Mouse (Mus musculus): Measurements from ENCODE around the gene Pdap1. TPM values are rescaled to one million over a fixed set of nuclear protein-coding genes. Genes with fewer than 3 reads are reported as not detected.

Gene Pdap1
- polyA plus RNA-seq, 1 experiment from 2014 or later = 90.9 TPM

DNA sequence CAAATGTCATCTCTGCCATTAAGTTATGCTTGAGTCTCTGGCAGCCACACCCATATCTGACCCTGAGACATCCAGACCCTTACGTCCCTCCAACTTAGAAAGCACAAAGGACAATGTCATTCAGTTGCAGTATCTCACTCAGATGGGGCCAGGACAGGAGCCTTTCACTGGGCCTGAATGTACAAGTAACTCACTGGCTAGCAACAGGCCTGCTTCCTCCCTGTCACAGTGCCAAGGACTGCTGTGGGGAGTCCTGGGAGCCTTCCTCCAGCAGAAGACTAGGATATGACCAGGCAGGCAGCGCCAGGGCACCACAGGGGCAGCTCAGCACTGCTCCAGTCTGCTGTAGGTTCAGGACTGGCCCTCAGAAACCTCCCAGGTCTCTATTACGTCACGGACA, 10.9 kb downstream of the Pdap1 start:
- Histone ChIP-seq H3K9ac (ENCODE audit: low read depth, low read length) (no peak overlapping the region), H3K9me3 (ENCODE audit: control insufficient read depth, low read length) (no peaks in the 10 kb centered on the region), H3K36me3 (ENCODE audit: control insufficient read depth, insufficient read depth, low read length) (peaks cover 55% of the 10 kb centered on the region), H3K27me3 (replicated peaks; ENCODE audit: control insufficient read depth, insufficient read depth, low read length) (no peaks in the 10 kb centered on the region), H3K27ac (ENCODE audit: low read depth, low read length) (no peak overlapping the region), H3K4me2 (ENCODE audit: low read length) (no peak overlapping the region), H3K4me1 (ENCODE audit: control insufficient read depth, insufficient read depth, low read depth, low read length) (no peaks in the 10 kb centered on the region), H3K4me3 (ENCODE audit: low read length) (no peak overlapping the region)
- 86% methylated on average over 4 of the region's 4 CpGs for WGBS
- ATAC-seq = no peak

DNA sequence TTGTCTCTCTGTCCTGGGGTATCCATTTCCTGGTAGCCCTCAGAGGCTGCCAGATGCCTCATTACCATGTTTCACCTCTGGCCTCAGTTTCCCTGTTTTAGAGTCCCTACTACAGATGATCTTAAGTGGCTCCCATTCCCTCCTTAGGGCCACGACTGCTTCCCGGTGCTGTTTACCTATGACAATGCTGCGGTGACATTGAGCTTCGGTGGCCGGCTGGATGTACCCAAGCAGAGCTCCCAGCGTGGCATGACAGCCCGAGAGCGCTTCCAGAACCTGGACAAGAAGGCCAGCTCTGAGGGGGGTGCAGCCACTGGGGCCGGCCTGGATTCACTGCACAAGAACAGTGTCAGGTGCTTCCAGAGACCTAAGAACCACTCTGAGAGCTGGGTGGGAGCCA, 13.5 kb downstream of the Pdap1 start:
- no peak for ATAC-seq
- H3K9ac ChIP-seq (ENCODE audit: low read depth, low read length) = no peak overlapping the region
- H3K36me3 ChIP-seq (ENCODE audit: control insufficient read depth, insufficient read depth, low read length) = peaks cover 32% of the 10 kb centered on the region
- H3K27me3 ChIP-seq (replicated peaks; ENCODE audit: control insufficient read depth, insufficient read depth, low read length) = no peaks in the 10 kb centered on the region
- no peak overlapping the region for H3K4me3 ChIP-seq (ENCODE audit: low read length)
- no peaks in the 10 kb centered on the region for H3K9me3 ChIP-seq (ENCODE audit: control insufficient read depth, low read length)
- 95% methylated on average over 9 of the region's 9 CpGs for WGBS
- no peak overlapping the region for H3K27ac ChIP-seq (ENCODE audit: low read depth, low read length)
- H3K4me2 ChIP-seq (ENCODE audit: low read length) = no peak overlapping the region
- H3K4me1 ChIP-seq (ENCODE audit: control insufficient read depth, insufficient read depth, low read depth, low read length) = no peaks in the 10 kb centered on the region

DNA sequence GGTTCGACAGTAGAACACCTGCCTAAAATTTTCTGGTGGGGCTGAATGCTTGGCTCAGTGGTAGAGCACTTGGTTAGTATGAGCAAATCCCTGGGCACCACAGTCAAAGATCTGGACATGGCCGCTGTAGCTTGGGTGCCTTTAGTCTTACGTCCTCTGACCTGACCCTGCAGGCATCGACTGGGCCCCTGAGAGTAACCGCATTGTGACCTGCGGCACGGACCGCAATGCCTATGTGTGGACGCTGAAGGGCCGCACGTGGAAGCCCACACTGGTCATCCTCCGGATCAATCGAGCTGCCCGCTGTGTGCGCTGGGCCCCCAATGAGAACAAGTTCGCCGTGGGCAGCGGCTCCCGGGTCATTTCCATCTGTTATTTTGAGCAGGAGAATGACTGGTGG, 16.6 kb downstream of the Pdap1 start:
- no peak for ATAC-seq
- peaks cover 12% of the 10 kb centered on the region for H3K36me3 ChIP-seq (ENCODE audit: control insufficient read depth, insufficient read depth, low read length)

DNA sequence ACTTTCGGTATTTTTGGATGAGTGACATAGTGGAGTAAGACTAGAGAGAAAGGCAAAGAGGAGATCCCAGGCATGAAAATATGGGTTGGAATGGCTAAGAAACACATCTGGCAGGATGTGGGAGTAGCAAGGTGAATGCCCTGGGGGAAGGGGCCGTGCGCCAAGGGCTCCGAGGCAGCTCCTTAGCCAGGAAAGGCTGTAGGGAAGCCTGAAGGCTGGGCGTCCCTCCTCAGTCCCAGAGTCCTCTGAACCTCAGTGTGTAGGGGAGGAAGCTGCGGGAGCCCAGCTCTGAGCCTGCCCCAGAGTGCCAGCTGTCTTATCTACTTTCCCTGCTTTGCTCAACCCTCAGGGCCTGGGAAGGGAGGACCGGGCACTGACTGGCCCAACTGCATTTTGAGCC, 19.1 kb downstream of the Pdap1 start:
- H3K4me3 ChIP-seq (ENCODE audit: low read length) = no peak overlapping the region
- no peak overlapping the region for H3K27ac ChIP-seq (ENCODE audit: low read depth, low read length)
- H3K9ac ChIP-seq (ENCODE audit: low read depth, low read length) = no peak overlapping the region
- H3K9me3 ChIP-seq (ENCODE audit: control insufficient read depth, low read length) = no peaks in the 10 kb centered on the region
- no peak for ATAC-seq
- no peak overlapping the region for H3K4me2 ChIP-seq (ENCODE audit: low read length)
- WGBS = 80% methylated on average over 7 of the region's 7 CpGs
- H3K4me1 ChIP-seq (ENCODE audit: control insufficient read depth, insufficient read depth, low read depth, low read length) = no peaks in the 10 kb centered on the region
- H3K36me3 ChIP-seq (ENCODE audit: control insufficient read depth, insufficient read depth, low read length) = no peaks in the 10 kb centered on the region; the same call in none of the 2 replicates
- no peaks in the 10 kb centered on the region for H3K27me3 ChIP-seq (replicated peaks; ENCODE audit: control insufficient read depth, insufficient read depth, low read length)

More for the DNA sequence above, 16.6 kb downstream of the Pdap1 start:
- no peak overlapping the region for H3K27ac ChIP-seq (ENCODE audit: low read depth, low read length)
- 92% methylated on average over 19 of the region's 19 CpGs for WGBS
- H3K27me3 ChIP-seq (replicated peaks; ENCODE audit: control insufficient read depth, insufficient read depth, low read length) = no peaks in the 10 kb centered on the region
- H3K4me3 ChIP-seq (ENCODE audit: low read length) = no peak overlapping the region
- no peak overlapping the region for H3K4me2 ChIP-seq (ENCODE audit: low read length)
- H3K9ac ChIP-seq (ENCODE audit: low read depth, low read length) = no peak overlapping the region
- H3K9me3 ChIP-seq (ENCODE audit: control insufficient read depth, low read length) = no peaks in the 10 kb centered on the region
- no peaks in the 10 kb centered on the region for H3K4me1 ChIP-seq (ENCODE audit: control insufficient read depth, insufficient read depth, low read depth, low read length)

DNA sequence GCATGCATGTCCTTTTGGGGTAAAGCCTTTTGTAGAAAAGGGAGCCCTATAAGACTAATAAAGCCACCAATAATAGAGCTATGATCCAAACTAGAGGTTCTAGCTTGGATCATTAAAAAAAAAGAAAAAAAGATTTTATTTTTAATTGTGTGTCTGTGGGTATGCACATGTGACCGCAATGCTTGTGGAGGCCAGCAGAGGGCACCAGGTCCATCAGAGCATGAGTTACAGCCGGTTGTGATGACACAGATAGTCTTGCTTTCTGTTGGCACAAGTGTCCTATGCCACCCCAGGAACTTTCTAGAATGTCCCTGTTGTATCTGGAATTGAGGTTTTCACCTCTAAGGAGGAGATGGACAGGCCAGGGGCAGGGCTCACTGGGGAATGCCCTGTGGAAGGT, 20.7 kb downstream of the Pdap1 start:
- ATAC-seq = no peak
- no peaks in the 10 kb centered on the region; the same call in none of the 2 replicates for H3K36me3 ChIP-seq (ENCODE audit: control insufficient read depth, insufficient read depth, low read length)
- H3K27me3 ChIP-seq (replicated peaks; ENCODE audit: control insufficient read depth, insufficient read depth, low read length) = peaks cover 5% of the 10 kb centered on the region; the same call in 1 of the 2 replicates
- no peak overlapping the region for H3K9ac ChIP-seq (ENCODE audit: low read depth, low read length)
- no peak overlapping the region for H3K4me2 ChIP-seq (ENCODE audit: low read length)
- peaks cover 4% of the 10 kb centered on the region for H3K4me1 ChIP-seq (ENCODE audit: control insufficient read depth, insufficient read depth, low read depth, low read length)
- H3K9me3 ChIP-seq (ENCODE audit: control insufficient read depth, low read length) = no peaks in the 10 kb centered on the region
- no peak overlapping the region for H3K27ac ChIP-seq (ENCODE audit: low read depth, low read length)
- WGBS = 83% methylated on average over 2 of the region's 2 CpGs
- no peak overlapping the region for H3K4me3 ChIP-seq (ENCODE audit: low read length)

DNA sequence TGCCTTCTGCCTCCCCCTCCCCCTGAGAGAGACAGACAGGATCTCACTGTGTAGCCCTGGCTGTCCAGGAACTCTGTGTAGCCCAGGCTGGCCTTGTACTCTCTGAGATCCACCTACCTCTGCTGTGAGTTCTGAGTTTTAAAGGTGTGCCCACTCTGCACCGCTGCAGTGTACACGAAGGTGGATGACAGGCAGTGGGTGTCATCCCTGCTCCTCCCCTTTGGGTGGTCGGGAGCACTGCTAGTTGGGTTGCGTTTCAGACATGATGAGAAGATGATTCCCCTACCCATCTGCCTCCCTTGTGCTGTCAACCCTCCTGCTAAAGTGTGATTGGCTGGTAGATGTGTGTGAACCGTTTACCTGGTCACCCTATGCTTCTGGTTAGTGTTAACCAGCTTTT, 21.6 kb downstream of the Pdap1 start:
- Histone ChIP-seq H3K27ac (ENCODE audit: low read depth, low read length) (no peak overlapping the region), H3K4me1 (ENCODE audit: control insufficient read depth, insufficient read depth, low read depth, low read length) (peaks cover 9% of the 10 kb centered on the region), H3K4me3 (ENCODE audit: low read length) (no peak overlapping the region), H3K9ac (ENCODE audit: low read depth, low read length) (no peak overlapping the region), H3K36me3 (ENCODE audit: control insufficient read depth, insufficient read depth, low read length) (no peaks in the 10 kb centered on the region), H3K9me3 (ENCODE audit: control insufficient read depth, low read length) (no peaks in the 10 kb centered on the region), H3K4me2 (ENCODE audit: low read length) (no peak overlapping the region), H3K27me3 (replicated peaks; ENCODE audit: control insufficient read depth, insufficient read depth, low read length) (peaks cover 5% of the 10 kb centered on the region; the same call in 1 of the 2 replicates)
- 86% methylated on average over 5 of the region's 5 CpGs for WGBS
- ATAC-seq = no peak

DNA sequence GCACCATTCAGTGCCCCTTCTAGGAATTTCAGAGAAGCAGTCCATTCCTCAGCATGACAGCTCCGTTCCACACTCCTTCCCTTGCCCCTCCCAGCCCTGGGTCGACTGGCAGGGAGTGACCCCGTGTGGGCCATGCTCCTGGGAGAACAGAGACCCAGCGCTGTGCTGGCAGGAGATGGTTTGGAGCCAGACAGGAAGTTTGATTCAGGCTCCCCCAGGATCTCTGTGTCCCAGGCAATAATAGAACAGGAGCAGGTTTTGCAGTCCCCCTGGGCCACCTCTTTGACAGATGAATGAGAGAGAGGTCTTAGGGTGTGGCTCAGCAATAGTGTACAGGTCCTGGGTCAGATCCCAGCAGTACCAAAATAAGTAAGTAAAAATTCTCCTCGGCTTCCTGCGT, 22.0 kb downstream of the Pdap1 start:
- ATAC-seq = no peak
- Histone ChIP-seq H3K4me1 (ENCODE audit: control insufficient read depth, insufficient read depth, low read depth, low read length) (peaks cover 9% of the 10 kb centered on the region), H3K27ac (ENCODE audit: low read depth, low read length) (no peak overlapping the region), H3K4me3 (ENCODE audit: low read length) (no peak overlapping the region), H3K27me3 (replicated peaks; ENCODE audit: control insufficient read depth, insufficient read depth, low read length) (peaks cover 5% of the 10 kb centered on the region; the same call in 1 of the 2 replicates), H3K9me3 (ENCODE audit: control insufficient read depth, low read length) (no peaks in the 10 kb centered on the region), H3K36me3 (ENCODE audit: control insufficient read depth, insufficient read depth, low read length) (no peaks in the 10 kb centered on the region), H3K9ac (ENCODE audit: low read depth, low read length) (no peak overlapping the region), H3K4me2 (ENCODE audit: low read length) (no peak overlapping the region)
- 58% methylated on average over 6 of the region's 6 CpGs for WGBS

DNA sequence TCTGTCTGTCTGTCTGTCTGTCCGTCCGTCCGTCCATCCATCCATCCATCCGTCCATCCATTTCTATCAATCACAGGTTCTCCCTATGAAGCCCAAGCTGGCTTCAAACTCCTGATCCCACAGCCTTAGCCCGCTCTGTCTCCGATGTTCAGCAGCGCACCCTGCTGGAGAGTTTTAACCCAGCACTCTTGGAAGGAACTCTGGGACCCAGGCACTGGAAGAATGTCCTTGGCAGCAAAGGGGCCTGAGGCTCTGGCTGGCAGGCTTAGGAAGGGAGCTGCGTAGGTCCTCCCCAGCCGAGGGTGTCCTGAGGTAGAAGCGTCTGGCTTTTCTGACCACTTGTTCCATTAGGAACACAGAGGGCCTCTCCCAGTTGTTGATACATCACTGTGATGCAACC, 23.1 kb downstream of the Pdap1 start:
- WGBS = 45% methylated on average over 10 of the region's 10 CpGs
- no peaks in the 10 kb centered on the region for H3K9me3 ChIP-seq (ENCODE audit: control insufficient read depth, low read length)
- peaks cover 9% of the 10 kb centered on the region for H3K4me1 ChIP-seq (ENCODE audit: control insufficient read depth, insufficient read depth, low read depth, low read length)
- no peak for ATAC-seq
- H3K27me3 ChIP-seq (replicated peaks; ENCODE audit: control insufficient read depth, insufficient read depth, low read length) = peaks cover 5% of the 10 kb centered on the region; the same call in 1 of the 2 replicates
- no peak overlapping the region for H3K4me2 ChIP-seq (ENCODE audit: low read length)
- no peak overlapping the region; the same call in 1 of the 2 replicates for H3K27ac ChIP-seq (ENCODE audit: low read depth, low read length)
- no peak overlapping the region for H3K4me3 ChIP-seq (ENCODE audit: low read length)
- no peaks in the 10 kb centered on the region for H3K36me3 ChIP-seq (ENCODE audit: control insufficient read depth, insufficient read depth, low read length)
- no peak overlapping the region for H3K9ac ChIP-seq (ENCODE audit: low read depth, low read length)

DNA sequence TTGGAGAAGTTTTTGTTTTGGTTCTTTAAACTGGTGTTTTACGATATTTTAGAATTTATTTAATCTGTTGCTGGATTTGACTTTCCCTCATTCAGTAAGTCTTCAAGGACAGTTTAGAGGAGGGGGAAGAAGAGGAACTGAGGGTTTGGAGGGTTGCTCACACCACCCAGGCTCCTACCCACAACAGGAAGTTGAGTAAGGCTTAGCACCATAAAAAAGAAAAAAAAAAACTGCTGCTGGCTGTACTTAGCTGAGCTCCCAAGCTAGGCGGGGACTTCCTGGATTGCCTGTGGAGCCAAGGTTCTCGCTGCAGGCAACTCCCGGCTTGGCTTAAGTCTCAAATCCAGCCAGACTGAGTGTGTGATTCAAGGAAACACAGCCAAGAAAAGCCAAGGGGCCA, 23.7 kb downstream of the Pdap1 start:
- peaks cover 5% of the 10 kb centered on the region; the same call in 1 of the 2 replicates for H3K27me3 ChIP-seq (replicated peaks; ENCODE audit: control insufficient read depth, insufficient read depth, low read length)
- H3K4me1 ChIP-seq (ENCODE audit: control insufficient read depth, insufficient read depth, low read depth, low read length) = peaks cover 9% of the 10 kb centered on the region
- WGBS = 52% methylated on average over 4 of the region's 4 CpGs
- no peaks in the 10 kb centered on the region for H3K36me3 ChIP-seq (ENCODE audit: control insufficient read depth, insufficient read depth, low read length)
- H3K4me2 ChIP-seq (ENCODE audit: low read length) = no peak overlapping the region
- no peaks in the 10 kb centered on the region for H3K9me3 ChIP-seq (ENCODE audit: control insufficient read depth, low read length)
- H3K4me3 ChIP-seq (ENCODE audit: low read length) = no peak overlapping the region
- H3K27ac ChIP-seq (ENCODE audit: low read depth, low read length) = no peak overlapping the region; the same call in 1 of the 2 replicates
- no peak overlapping the region for H3K9ac ChIP-seq (ENCODE audit: low read depth, low read length)
- ATAC-seq = no peak

DNA sequence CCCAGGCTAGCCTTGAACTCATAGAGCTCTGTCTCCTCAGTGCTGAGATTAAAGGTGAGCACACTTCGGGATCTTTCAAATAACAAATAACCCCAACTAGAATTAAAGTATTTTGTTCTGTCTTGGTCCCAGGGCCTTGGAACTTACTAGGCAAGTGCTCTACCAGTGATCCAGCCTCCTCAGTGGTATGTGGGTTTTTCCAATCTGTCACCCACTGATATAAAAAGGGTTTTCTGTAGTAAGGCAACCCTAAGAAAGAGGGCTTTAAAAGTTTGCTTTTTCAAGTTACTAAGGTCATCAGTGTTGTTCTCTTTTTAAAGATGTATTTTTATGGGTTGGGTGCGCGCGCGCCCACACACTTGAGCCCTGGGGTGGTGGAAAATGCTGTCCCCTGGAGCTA, 24.3 kb downstream of the Pdap1 start:
- ATAC-seq = no peak
- no peak overlapping the region for H3K4me2 ChIP-seq (ENCODE audit: low read length)
- H3K36me3 ChIP-seq (ENCODE audit: control insufficient read depth, insufficient read depth, low read length) = peaks cover under 1% of the 10 kb centered on the region; the same call in 1 of the 2 replicates
- peaks cover 9% of the 10 kb centered on the region for H3K4me1 ChIP-seq (ENCODE audit: control insufficient read depth, insufficient read depth, low read depth, low read length)
- peaks cover 5% of the 10 kb centered on the region; the same call in 1 of the 2 replicates for H3K27me3 ChIP-seq (replicated peaks; ENCODE audit: control insufficient read depth, insufficient read depth, low read length)
- no peaks in the 10 kb centered on the region for H3K9me3 ChIP-seq (ENCODE audit: control insufficient read depth, low read length)
- no peak overlapping the region for H3K4me3 ChIP-seq (ENCODE audit: low read length)
- no peak overlapping the region for H3K27ac ChIP-seq (ENCODE audit: low read depth, low read length)
- H3K9ac ChIP-seq (ENCODE audit: low read depth, low read length) = no peak overlapping the region
- WGBS = 91% methylated on average over 5 of the region's 5 CpGs
